Mouse (Mus musculus): ENCODE measurements around the gene Magi2. TPM values are rescaled to one million over a fixed set of nuclear protein-coding genes. Genes with fewer than 3 reads are reported as not detected.

Magi2 gene
- polyA plus RNA-seq, 1 experiment: 0.79 TPM

- Histone ChIP-seq H3K27me3 (ENCODE audit: control insufficient read depth, insufficient read depth, low read length) (no peaks in the 10 kb centered on the region), H3K36me3 (ENCODE audit: control insufficient read depth, insufficient read depth, low read length) (no peaks in the 10 kb centered on the region), H3K4me3 (ENCODE audit: extremely low read depth, insufficient read depth, insufficient read length) (no peak overlapping the region), H3K27ac (ENCODE audit: insufficient read depth, low read length) (no peak overlapping the region), H3K4me1 (ENCODE audit: control insufficient read depth, insufficient read depth, insufficient read length) (no peaks in the 10 kb centered on the region)
- 86% methylated on average over 8 of the region's 8 CpGs for WGBS
- TF ChIP-seq CTCF (IDR thresholded peaks at IDR 0.05; ENCODE audit: extremely low read depth, insufficient read depth, insufficient read length, insufficient replicate concordance) (no peak), POLR2A (IDR thresholded peaks at IDR 0.05; ENCODE audit: low read depth, low read length) (no peak)
- DNase-seq (ENCODE audit: low read depth in 1 of 2, low spot score in 2 of 2): no peak
Observed at GRCm38 (mm10) chr5:20537369-20538022, 1310.7 kb downstream of the Magi2 start.

GRCm38 (mm10) chr5:20544374-20544773, 1317.5 kb downstream of the Magi2 start:
- no peak overlapping the region for H3K4me3 ChIP-seq (ENCODE audit: extremely low read depth, insufficient read depth, insufficient read length)
- WGBS: 67% methylated on average over 5 of the region's 5 CpGs
- no peaks in the 10 kb centered on the region for H3K27me3 ChIP-seq (ENCODE audit: control insufficient read depth, insufficient read depth, low read length)
- TF ChIP-seq POLR2A (IDR thresholded peaks at IDR 0.05; ENCODE audit: low read depth, low read length): no peak
- TF ChIP-seq CTCF (IDR thresholded peaks at IDR 0.05; ENCODE audit: extremely low read depth, insufficient read depth, insufficient read length, insufficient replicate concordance): no peak
- no peaks in the 10 kb centered on the region for H3K36me3 ChIP-seq (ENCODE audit: control insufficient read depth, insufficient read depth, low read length)
- no peaks in the 10 kb centered on the region for H3K4me1 ChIP-seq (ENCODE audit: control insufficient read depth, insufficient read depth, insufficient read length)
- no peak overlapping the region for H3K27ac ChIP-seq (ENCODE audit: insufficient read depth, low read length)
- no peak for DNase-seq (ENCODE audit: low read depth in 1 of 2, low spot score in 2 of 2)

DNA sequence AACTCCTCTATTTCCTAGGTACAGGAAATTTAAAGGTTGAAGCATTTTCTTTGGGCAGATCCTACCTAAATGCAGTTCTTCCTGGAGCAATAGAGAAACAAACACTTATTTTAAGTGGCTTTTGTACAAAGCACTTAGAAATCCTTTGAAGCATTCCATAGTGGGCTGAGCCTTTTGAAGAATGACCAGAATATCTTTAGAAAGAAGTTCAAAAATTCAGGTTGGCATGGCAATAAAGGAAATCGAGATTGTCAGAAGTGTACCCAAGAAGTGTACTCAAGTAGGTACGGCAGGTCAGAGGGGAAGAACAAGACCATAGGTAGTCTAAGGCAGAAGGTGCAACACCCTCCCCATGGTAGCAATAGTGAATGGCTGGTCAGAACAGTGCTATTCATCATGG, 1332.5 kb downstream of the Magi2 start:
- TF ChIP-seq CTCF (IDR thresholded peaks at IDR 0.05; ENCODE audit: extremely low read depth, insufficient read depth, insufficient read length, insufficient replicate concordance) (no peak), POLR2A (IDR thresholded peaks at IDR 0.05; ENCODE audit: low read depth, low read length) (no peak)

GRCm38 (mm10) chr5:20559821-20560220, 1333.0 kb downstream of the Magi2 start:
- Histone ChIP-seq H3K36me3 (ENCODE audit: control insufficient read depth, insufficient read depth, low read length) (no peaks in the 10 kb centered on the region), H3K4me3 (ENCODE audit: extremely low read depth, insufficient read depth, insufficient read length) (no peak overlapping the region), H3K4me1 (ENCODE audit: control insufficient read depth, insufficient read depth, insufficient read length) (no peaks in the 10 kb centered on the region), H3K27ac (ENCODE audit: insufficient read depth, low read length) (no peak overlapping the region), H3K27me3 (ENCODE audit: control insufficient read depth, insufficient read depth, low read length) (no peaks in the 10 kb centered on the region)
- TF ChIP-seq POLR2A (IDR thresholded peaks at IDR 0.05; ENCODE audit: low read depth, low read length): no peak
- no peak for TF ChIP-seq CTCF (IDR thresholded peaks at IDR 0.05; ENCODE audit: extremely low read depth, insufficient read depth, insufficient read length, insufficient replicate concordance)
- WGBS: 82% methylated on average over 4 of the region's 4 CpGs
- no peak for DNase-seq (ENCODE audit: low read depth in 1 of 2, low spot score in 2 of 2)

More for the DNA sequence above, 1332.5 kb downstream of the Magi2 start:
- Histone ChIP-seq H3K27ac (ENCODE audit: insufficient read depth, low read length) (no peak overlapping the region), H3K36me3 (ENCODE audit: control insufficient read depth, insufficient read depth, low read length) (no peaks in the 10 kb centered on the region), H3K4me3 (ENCODE audit: extremely low read depth, insufficient read depth, insufficient read length) (no peak overlapping the region), H3K4me1 (ENCODE audit: control insufficient read depth, insufficient read depth, insufficient read length) (no peaks in the 10 kb centered on the region), H3K27me3 (ENCODE audit: control insufficient read depth, insufficient read depth, low read length) (no peaks in the 10 kb centered on the region)
- WGBS: 87% methylated on average over 2 of the region's 2 CpGs
- DNase-seq (ENCODE audit: low read depth in 1 of 2, low spot score in 2 of 2): no peak

DNA sequence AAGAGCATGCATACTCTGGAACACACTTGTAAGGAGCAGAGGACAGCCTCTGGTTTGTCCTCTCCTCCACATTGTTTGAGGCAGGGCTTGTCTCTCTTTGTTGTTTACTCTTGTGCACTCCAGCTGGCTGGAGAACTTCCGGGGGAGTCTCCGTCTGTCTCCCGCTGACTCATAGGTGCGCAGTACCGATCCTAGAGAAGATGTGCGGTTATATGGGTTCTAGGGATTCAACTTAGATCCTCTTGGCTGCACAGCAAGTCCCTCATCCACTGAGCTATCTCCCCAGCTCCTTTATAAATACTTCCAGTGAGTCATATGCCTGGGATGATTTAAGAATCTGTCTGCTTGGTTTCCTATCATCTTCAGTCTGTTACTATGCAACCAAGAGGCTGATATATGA, 1341.6 kb downstream of the Magi2 start:
- no peak for DNase-seq (ENCODE audit: low read depth in 1 of 2, low spot score in 2 of 2)
- no peaks in the 10 kb centered on the region for H3K36me3 ChIP-seq (ENCODE audit: control insufficient read depth, insufficient read depth, low read length)
- no peaks in the 10 kb centered on the region for H3K4me1 ChIP-seq (ENCODE audit: control insufficient read depth, insufficient read depth, insufficient read length)
- H3K4me3 ChIP-seq (ENCODE audit: extremely low read depth, insufficient read depth, insufficient read length): no peak overlapping the region
- H3K27me3 ChIP-seq (ENCODE audit: control insufficient read depth, insufficient read depth, low read length): no peaks in the 10 kb centered on the region
- 94% methylated on average over 6 of the region's 6 CpGs for WGBS
- TF ChIP-seq CTCF (IDR thresholded peaks at IDR 0.05; ENCODE audit: extremely low read depth, insufficient read depth, insufficient read length, insufficient replicate concordance) (no peak), POLR2A (IDR thresholded peaks at IDR 0.05; ENCODE audit: low read depth, low read length) (no peak)
- H3K27ac ChIP-seq (ENCODE audit: insufficient read depth, low read length): no peak overlapping the region

DNA sequence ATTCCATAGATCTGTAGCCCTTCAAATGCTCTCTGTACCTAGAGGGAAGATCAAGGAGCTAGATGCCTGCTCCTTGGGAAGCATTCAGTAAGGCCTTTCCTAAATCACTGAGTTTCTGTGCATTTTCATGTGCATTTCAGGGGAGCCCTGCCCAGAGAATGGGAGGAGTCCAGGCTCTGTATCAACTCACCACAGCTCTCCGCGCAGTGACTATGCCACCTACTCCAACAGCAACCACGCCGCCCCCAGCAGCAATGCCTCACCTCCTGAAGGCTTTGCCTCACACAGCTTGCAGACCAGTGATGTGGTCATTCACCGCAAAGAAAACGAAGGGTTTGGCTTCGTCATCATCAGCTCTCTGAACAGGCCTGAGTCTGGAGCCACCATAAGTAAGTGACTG, 1342.1 kb downstream of the Magi2 start:
- TF ChIP-seq POLR2A (IDR thresholded peaks at IDR 0.05; ENCODE audit: low read depth, low read length) (no peak), CTCF (IDR thresholded peaks at IDR 0.05; ENCODE audit: extremely low read depth, insufficient read depth, insufficient read length, insufficient replicate concordance) (no peak)
- WGBS: 98% methylated on average over 7 of the region's 7 CpGs
- no peaks in the 10 kb centered on the region for H3K36me3 ChIP-seq (ENCODE audit: control insufficient read depth, insufficient read depth, low read length)
- DNase-seq (ENCODE audit: low read depth in 1 of 2, low spot score in 2 of 2): no peak
- H3K27me3 ChIP-seq (ENCODE audit: control insufficient read depth, insufficient read depth, low read length): no peaks in the 10 kb centered on the region
- no peak overlapping the region for H3K27ac ChIP-seq (ENCODE audit: insufficient read depth, low read length)
- no peak overlapping the region for H3K4me3 ChIP-seq (ENCODE audit: extremely low read depth, insufficient read depth, insufficient read length)
- H3K4me1 ChIP-seq (ENCODE audit: control insufficient read depth, insufficient read depth, insufficient read length): no peaks in the 10 kb centered on the region

GRCm38 (mm10) chr5:20574816-20575215, 1348.0 kb downstream of the Magi2 start:
- Histone ChIP-seq H3K27me3 (ENCODE audit: control insufficient read depth, insufficient read depth, low read length) (no peaks in the 10 kb centered on the region), H3K4me3 (ENCODE audit: extremely low read depth, insufficient read depth, insufficient read length) (no peak overlapping the region), H3K4me1 (ENCODE audit: control insufficient read depth, insufficient read depth, insufficient read length) (no peaks in the 10 kb centered on the region), H3K36me3 (ENCODE audit: control insufficient read depth, insufficient read depth, low read length) (no peaks in the 10 kb centered on the region), H3K27ac (ENCODE audit: insufficient read depth, low read length) (no peak overlapping the region)
- no peak for TF ChIP-seq POLR2A (IDR thresholded peaks at IDR 0.05; ENCODE audit: low read depth, low read length)
- TF ChIP-seq CTCF (IDR thresholded peaks at IDR 0.05; ENCODE audit: extremely low read depth, insufficient read depth, insufficient read length, insufficient replicate concordance): no peak
- no peak for DNase-seq (ENCODE audit: low read depth in 1 of 2, low spot score in 2 of 2)
- 70% methylated on average over 2 of the region's 2 CpGs for WGBS
